Mouse (Mus musculus): ENCODE measurements around the gene Odf2. TPM values are rescaled to one million over a fixed set of nuclear protein-coding genes. Genes with fewer than 3 reads are reported as not detected.

The Odf2 gene
- total and polyA plus RNA-seq, 3 experiments = 35.4 to 54.6 (median 48.6) TPM

DNA sequence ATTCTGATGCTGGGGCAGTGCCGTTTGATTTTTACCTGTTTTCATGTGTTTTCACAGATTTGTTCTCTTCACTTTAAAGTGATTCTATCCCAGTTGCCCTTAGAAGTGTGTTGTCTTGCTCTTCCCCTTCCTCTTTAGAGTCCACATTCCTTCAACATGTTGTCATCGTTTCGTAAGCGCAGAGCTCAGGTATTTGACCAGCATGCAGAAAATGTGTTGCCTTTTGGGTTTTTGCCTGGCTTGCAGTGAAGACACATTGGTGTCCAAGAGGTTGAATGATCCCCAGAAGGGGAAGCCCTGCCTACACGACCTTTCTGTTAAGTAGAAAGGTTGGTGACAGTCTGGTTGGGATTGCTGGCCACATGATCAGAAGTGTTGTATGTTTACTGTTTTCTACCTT is 79.6 kb downstream of the Odf2 start:
- Histone ChIP-seq H3K9ac (ENCODE audit: insufficient read depth, low read depth) (no peak overlapping the region), H3K36me3 (replicated peaks in 1 of 2; ENCODE audit: control insufficient read depth in 1 of 2, insufficient read depth in 1 of 2, low read length in 1 of 2) (peaks cover 13 to 40% of the 10 kb centered on the region in 2 experiments), H3K27ac (ENCODE audit: insufficient read depth, low read depth) (no peak overlapping the region), H3K27me3 (replicated peaks) (no peaks in the 10 kb centered on the region), H3K79me2 (replicated peaks; ENCODE audit: control insufficient read depth, extremely low read depth, insufficient read depth, poor library complexity, severe bottlenecking) (peaks cover 35% of the 10 kb centered on the region), H3K4me3 (replicated peaks in 1 of 3; ENCODE audit: low read depth in 2 of 3, low read length in 2 of 3, poor library complexity in 1 of 3) (no peak overlapping the region), H3K4me2 (ENCODE audit: insufficient read depth, low read depth, poor library complexity, severe bottlenecking) (no peak overlapping the region), H3K9me3 (replicated peaks; ENCODE audit: low read length) (no peaks in the 10 kb centered on the region), H3K4me1 (ENCODE audit: control insufficient read depth in 1 of 2, insufficient read depth in 2 of 2) (peaks cover 0 to 46% of the 10 kb centered on the region in 2 experiments; a peak in 2 of 4 replicates)
- in situ Hi-C loops (cut with MboI; ENCODE audit: low pct_ligation_motif_present, low pct_unique_long_range_greater_than_20kb, low sequenced_read_pairs) = no loop called here
- dilution Hi-C loops (cut with MboI; ENCODE audit: extremely low pct_ligation_motif_present, extremely low pct_unique_long_range_greater_than_20kb, low sequenced_read_pairs) = no loop called here
- TF ChIP-seq KAT2A (IDR thresholded peaks at IDR 0.05; ENCODE audit: insufficient replicate concordance, low read length) = no peak
- no peak for TF ChIP-seq TCF12 (IDR thresholded peaks at IDR 0.05; ENCODE audit: low read depth, low read length)
- TF ChIP-seq TBP (conservative IDR thresholded peaks at IDR 0.05; ENCODE audit: low read depth, low read length) = no peak
- no peak for TF ChIP-seq POLR2A (IDR thresholded peaks at IDR 0.05; ENCODE audit: low read depth, low read length)
- TF ChIP-seq MAFK (IDR thresholded peaks at IDR 0.05; ENCODE audit: insufficient replicate concordance, low read length) = no peak
- no peak for TF ChIP-seq POLR2AphosphoS2 (IDR thresholded peaks at IDR 0.05; ENCODE audit: low read depth, low read length)
- TF ChIP-seq CTCF (conservative IDR thresholded peaks at IDR 0.05 in 1 of 2, IDR thresholded peaks at IDR 0.05 in 1 of 2; ENCODE audit: low read depth in 2 of 2, low read length in 2 of 2) = no peak
- no peak for TF ChIP-seq ZMIZ1 (IDR thresholded peaks at IDR 0.05; ENCODE audit: low read depth, low read length)
- TF ChIP-seq E2F4 (IDR thresholded peaks at IDR 0.05; ENCODE audit: insufficient replicate concordance, low read depth, low read length) = no peak
- no peak for TF ChIP-seq EP300 (IDR thresholded peaks at IDR 0.05; ENCODE audit: low read length)
- no peak for TF ChIP-seq JUND (conservative IDR thresholded peaks at IDR 0.05; ENCODE audit: low read depth, low read length)
- no peak for TF ChIP-seq MYC (IDR thresholded peaks at IDR 0.05; ENCODE audit: low read depth, low read length)
- TF ChIP-seq GABPA (IDR thresholded peaks at IDR 0.05; ENCODE audit: insufficient replicate concordance, low read depth, low read length) = no peak
- no peak for TF ChIP-seq USF1 (IDR thresholded peaks at IDR 0.05; ENCODE audit: low read depth, low read length)
- no peak for TF ChIP-seq SMC3 (IDR thresholded peaks at IDR 0.05; ENCODE audit: low read depth, low read length)
- no peak for TF ChIP-seq CHD1 (IDR thresholded peaks at IDR 0.05; ENCODE audit: low read depth, low read length)
- no peak for TF ChIP-seq ZC3H11A (IDR thresholded peaks at IDR 0.05; ENCODE audit: low read depth, low read length)
- no peak for DNase-seq (ENCODE audit: extremely low read depth)

DNA sequence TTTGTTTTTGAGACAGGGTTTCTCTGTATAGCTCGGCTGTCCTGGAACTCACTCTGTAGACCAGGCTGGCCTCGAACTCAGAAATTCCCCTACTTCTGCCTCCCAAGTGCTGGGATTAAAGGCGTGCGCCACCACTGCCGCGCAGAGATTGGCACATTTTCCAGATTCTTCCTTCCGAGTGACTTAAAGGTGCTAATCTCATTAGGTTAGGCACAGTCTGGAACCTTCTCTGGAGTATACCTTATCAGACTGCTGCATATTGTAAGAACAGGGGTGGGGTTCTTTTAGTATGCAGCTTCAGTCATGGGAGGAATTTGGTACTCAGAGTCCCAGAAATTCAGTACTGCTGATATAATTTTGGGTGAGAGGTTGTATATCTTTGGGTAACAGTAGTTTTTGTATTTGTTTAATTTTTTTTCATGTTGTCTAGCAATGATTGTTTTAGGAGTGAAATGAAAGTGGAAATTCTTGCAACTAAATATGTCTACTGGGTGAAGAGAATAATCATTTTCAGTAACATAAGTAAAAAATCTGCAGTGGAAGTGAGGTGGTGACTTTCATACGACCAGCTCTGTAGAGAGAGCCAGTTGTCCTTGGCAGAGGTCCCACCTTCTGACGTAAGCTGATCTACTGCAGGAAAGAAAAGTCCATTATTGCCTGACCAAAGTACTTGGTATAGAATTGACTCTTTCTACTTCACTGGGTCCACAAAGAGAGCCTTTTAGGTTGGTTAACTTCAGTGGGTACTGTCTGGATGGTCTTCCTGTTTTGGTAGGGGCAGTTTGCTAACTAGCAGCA is 83.0 kb downstream of the Odf2 start:
- no peak for TF ChIP-seq ZKSCAN1 (IDR thresholded peaks at IDR 0.05; ENCODE audit: borderline replicate concordance, low read depth, low read length)
- no peak for TF ChIP-seq CTCF (conservative IDR thresholded peaks at IDR 0.05 in 1 of 2, IDR thresholded peaks at IDR 0.05 in 1 of 2; ENCODE audit: low read depth in 2 of 2, low read length in 2 of 2)
- TF ChIP-seq NELFE (IDR thresholded peaks at IDR 0.05; ENCODE audit: low read depth, low read length) = no peak
- no peak for TF ChIP-seq IRF4 (IDR thresholded peaks at IDR 0.05; ENCODE audit: low read depth, low read length)
- no peak for TF ChIP-seq ZNF384 (IDR thresholded peaks at IDR 0.05; ENCODE audit: low read depth, low read length)
- no peak for TF ChIP-seq JUND (conservative IDR thresholded peaks at IDR 0.05; ENCODE audit: low read depth, low read length)
- TF ChIP-seq POLR2A (IDR thresholded peaks at IDR 0.05; ENCODE audit: low read depth, low read length) = no peak
- no peak for TF ChIP-seq MAZ (IDR thresholded peaks at IDR 0.05; ENCODE audit: low read depth, low read length)
- Histone ChIP-seq H3K4me2 (ENCODE audit: insufficient read depth, low read depth, poor library complexity, severe bottlenecking) (no peak overlapping the region), H3K27me3 (replicated peaks) (no peaks in the 10 kb centered on the region), H3K9ac (ENCODE audit: insufficient read depth, low read depth) (no peak overlapping the region), H3K27ac (ENCODE audit: insufficient read depth, low read depth) (no peak overlapping the region), H3K9me3 (replicated peaks; ENCODE audit: low read length) (no peaks in the 10 kb centered on the region), H3K4me1 (ENCODE audit: control insufficient read depth in 1 of 2, insufficient read depth in 2 of 2) (peaks cover 0 to 39% of the 10 kb centered on the region in 2 experiments; a peak in 2 of 4 replicates), H3K36me3 (replicated peaks in 1 of 2; ENCODE audit: control insufficient read depth in 1 of 2, insufficient read depth in 1 of 2, low read length in 1 of 2) (peaks cover 18 to 63% of the 10 kb centered on the region in 2 experiments), H3K4me3 (replicated peaks in 1 of 3; ENCODE audit: low read depth in 2 of 3, low read length in 2 of 3, poor library complexity in 1 of 3) (no peak overlapping the region), H3K79me2 (replicated peaks; ENCODE audit: control insufficient read depth, extremely low read depth, insufficient read depth, poor library complexity, severe bottlenecking) (peaks cover 42% of the 10 kb centered on the region)
- DNase-seq (ENCODE audit: extremely low read depth) = no peak
- in situ Hi-C loops (cut with MboI; ENCODE audit: low pct_ligation_motif_present, low pct_unique_long_range_greater_than_20kb, low sequenced_read_pairs) = no loop called here
- dilution Hi-C loops (cut with MboI; ENCODE audit: extremely low pct_ligation_motif_present, extremely low pct_unique_long_range_greater_than_20kb, low sequenced_read_pairs) = no loop called here

Measured in CH12.LX (cell line).